Mouse (Mus musculus) urinary bladder, adult 2 months (tissue): ENCODE results near the gene Pbx1. TPM values are rescaled to one million over a fixed set of nuclear protein-coding genes. Genes with fewer than 3 reads are reported as not detected.
"Not testable (repeated sequence)": the region's sequence is repeated elsewhere in the genome, so short reads cannot be mapped to it uniquely, and the experiment has no call there.

Experiments
- DNase-seq: peaks from one replicate; pipeline ENCODE4 v3.0.0; 2022; ENCODE audit warnings: low spot score
- polyA plus RNA-seq: library from polyadenylated mRNA; depleted of rRNA; stranded (reverse); fragments of >200 nt; gene quantifications from 2 replicates; pipeline ENCODE4 v1.2.3, GENCODE M21; 2012; rRNA removed

Pbx1 gene
- polyA plus RNA-seq: 77.8 and 103 TPM in 2 replicates

DNA sequence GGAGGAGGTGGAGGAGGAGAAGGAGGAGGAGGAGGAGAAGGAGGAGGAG is at the start of gene Pbx1:
Gene Pbx1, minus strand, starts transcription at position 39 of the 49 bp plus-strand sequence.
- not testable (repeated sequence) for DNase-seq

DNA sequence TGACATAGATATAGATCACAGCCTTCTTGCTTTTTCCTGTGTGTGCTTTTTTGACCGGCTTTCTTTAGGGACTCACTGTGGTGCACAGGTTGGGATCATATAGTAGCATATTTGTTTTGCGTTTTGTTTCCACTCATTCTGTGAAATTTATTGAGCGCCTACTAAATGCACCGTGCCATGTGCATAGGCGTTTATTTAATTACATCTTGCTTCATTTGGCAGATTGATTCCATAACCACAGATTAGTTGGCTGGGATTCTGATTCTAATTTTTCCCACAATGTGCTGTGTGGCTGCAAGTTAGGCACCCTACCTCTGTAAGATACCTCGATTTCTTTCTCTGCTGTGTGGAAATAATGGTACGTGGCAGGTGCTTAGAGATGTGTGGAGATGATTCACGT is 47.6 kb upstream of the Pbx1 start:
- DNase-seq: no peak

DNA sequence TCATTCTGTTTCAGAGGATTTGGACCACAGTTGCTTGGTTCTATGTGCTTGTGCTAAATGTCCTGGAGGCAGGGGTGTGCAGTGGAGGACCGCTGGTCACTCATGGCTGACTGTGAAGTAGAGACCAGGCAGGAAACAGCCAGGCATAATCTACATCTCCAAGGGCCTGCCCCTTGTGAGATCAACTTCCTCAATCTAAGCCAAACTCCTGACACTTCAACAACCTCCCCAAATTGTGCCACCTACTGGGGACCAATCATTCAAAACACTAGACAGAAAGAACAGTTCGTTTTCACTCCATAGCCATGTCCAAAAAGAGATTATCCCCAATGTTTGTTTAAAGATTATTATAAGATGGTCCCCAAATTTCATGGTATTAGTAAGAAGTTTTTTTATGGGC is 46.8 kb upstream of the Pbx1 start:
- no peak for DNase-seq

DNA sequence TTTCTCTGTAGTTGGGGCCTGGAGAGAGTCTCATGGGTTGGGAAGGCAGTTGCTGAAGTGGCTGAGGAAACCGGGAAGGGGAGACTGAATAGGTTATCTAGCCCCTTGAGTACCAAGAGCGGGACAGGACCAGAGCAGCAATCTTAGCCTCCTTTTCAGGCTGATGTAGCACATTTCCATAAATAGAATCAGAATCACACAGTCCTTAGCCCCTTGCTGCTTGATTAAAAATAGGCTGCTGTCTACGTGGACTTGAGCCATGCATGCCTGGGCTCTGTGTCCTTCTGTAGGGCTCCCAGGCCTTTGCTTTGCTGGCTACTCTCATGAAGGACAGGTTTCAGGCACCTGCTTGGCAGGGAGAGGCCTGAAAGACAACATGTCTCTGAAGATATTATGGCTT is 44.8 kb upstream of the Pbx1 start:
- no peak for DNase-seq

DNA sequence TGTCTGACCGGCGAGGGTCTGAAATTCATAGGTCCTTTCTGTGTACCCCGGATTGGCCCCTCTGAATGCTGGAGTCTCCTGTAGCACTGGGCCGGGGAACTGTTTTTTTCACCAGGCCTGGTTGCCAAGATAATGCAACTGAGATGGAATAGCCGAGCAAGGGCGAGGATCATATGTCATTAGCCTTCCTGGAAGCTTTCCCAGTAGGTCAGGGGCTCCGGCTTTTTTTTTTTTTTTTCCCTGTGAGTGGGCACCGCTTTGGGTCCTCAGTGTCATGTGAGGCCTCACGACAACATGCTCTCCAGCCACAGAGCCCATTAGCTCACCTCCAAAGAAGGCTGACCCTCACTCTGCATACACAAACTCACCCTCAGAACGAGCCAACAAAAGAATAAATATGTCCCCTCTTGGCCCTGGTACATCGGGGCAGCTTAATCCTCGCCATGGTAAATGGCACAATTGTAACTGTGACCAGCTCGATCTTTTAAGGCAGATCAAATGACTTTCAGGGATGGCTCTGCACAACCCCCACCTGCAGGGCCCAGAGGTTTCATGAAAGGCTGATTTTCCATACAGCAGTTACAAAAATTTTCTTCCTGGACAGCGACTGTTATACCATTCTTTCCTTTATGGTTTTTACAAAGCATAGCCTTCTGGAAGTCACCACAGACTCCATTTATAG is 44.3 kb upstream of the Pbx1 start:
- DNase-seq: no peak

DNA sequence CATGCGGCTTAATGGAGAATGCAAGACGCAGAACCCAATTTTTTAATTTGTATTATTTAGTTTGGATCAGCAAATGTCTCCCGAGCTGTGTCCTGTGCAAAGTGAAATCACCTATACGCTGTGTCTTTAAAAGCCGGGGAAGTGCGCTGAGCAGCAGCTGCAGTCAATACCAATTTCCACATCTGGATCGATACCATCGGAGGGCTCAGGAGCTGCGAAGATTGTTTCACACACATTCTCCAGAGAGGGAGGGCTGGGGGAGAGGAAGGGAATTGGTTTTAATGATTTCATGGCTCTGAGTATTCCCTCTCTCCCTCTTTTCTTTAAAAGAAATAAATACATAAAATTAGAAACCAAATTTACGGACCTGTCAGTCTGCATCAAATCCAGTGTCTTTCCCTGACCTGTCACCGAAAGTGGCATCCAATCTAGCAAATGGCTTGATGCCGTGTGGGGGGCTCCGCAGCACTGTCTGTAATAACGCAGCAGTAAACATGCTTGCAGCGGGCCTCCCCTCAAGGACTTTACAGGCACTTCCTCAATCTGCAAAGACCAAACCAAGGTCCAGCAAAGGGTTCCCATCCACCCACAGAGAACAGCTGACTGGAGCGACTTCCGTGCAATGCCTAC is 43.6 kb upstream of the Pbx1 start:
- no peak for DNase-seq

DNA sequence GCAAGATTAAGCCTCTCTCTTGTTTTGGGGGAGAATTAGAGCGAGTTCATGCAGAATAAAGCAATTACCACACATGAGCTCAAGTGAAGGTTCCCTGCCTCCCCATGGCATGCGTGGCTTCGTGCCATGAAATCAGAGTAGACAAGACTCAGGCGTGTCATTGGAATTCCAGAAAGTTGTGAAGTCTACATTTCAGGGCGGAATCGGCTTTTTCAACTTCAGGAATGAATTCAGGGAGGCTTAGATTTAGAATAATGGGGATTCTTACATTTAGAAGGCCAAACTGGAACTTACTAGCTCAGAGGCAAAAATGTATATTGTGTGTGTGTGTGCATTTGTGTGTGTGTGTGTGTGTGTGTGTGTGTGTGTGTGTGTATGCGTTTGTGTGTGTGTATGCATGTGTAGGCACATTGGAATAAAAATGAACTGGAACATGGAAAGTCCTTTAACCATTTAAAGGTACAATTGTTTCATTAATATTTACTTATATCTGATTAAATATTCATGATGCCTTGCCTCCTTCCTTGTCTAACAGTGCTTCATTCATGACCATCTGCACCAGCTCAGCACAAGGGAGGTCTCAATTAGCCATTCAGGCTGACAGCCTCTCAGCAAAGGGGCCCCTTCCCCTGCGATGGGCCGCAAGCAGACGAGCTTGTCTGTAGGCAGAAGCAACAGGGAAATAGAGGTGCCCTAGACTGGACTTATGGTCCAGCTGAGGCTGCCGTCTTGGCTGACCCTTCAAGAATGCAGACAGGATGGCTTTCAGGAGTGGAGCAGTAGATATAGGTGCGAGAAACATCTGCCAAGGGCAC is 41.4 kb upstream of the Pbx1 start:
- no peak for DNase-seq

DNA sequence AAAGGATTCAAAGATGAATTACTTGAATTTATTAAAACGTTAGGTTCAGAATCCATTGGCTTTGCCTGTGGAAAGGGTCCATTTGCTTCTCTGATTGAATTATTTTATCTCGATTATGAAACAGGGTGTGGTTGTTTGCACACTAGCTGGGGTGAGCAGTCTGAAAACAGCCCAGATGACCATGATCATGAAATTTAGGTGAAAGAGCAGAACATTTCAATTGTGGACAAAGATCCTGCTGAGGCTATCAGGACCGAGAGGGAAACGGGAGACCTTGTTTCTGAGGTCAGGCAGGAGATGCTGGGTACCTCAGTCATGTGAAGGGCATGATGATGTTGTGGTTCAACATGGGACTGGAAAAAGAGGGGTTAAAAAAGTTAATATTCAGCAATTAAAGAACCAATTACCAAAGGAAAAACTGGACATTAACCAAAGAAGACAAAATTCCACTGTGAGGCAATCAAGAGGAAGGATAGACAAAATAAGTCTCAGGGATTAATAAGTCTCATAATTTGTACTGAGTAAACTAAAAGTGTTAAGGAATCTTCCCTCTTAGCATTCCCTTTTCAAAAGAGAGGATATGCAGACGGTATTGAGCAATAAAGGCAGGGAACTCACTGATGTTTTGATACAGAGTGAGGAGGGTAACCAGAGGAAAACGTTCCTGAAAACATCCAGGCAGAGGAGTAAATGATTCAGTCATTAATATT is 40.6 kb upstream of the Pbx1 start:
- no peak for DNase-seq

DNA sequence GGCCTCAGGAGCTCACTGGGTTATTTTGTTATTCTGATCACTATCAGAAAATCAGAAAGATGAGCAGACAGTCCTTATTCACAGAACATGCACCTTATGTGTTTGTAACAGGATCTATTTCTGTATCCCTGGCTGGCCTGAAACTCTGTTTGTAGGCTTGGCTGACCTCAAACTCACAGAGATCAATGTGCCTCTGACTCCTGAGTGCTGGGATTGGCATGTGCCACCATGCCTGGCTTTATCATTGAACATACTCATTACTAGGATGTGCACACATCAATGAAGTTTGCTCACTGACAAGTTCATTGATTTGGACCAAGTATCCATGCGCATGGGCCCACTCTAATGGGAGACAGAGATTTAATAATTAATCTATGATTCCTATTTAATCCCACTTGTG is 27.4 kb upstream of the Pbx1 start:
- DNase-seq: no peak

DNA sequence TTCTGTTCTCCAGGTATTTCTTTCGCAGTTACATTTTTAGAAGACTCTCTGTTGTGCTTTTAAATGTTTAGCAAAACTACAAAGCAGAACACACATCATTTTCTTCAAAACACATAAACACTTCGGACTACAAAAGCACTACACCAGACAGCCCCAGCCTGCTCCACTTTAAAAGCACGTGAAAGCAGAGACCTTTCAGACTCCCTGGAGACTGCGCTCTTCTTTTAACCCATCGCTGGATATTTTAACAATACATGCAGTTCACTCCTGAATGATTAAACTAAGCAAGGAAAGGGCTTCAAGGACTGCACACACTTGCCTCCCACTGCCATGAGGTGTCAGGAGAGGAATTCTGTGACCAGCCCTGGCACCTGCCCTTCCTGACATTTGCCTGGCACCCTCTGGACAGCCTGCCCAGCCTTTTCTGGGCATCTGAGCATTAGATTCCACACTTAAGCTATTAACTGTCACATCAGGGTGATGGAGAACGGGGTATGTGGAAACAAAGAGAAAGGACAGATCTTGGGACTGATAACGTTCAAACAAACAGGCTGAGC is 25.2 kb upstream of the Pbx1 start:
- no peak for DNase-seq

DNA sequence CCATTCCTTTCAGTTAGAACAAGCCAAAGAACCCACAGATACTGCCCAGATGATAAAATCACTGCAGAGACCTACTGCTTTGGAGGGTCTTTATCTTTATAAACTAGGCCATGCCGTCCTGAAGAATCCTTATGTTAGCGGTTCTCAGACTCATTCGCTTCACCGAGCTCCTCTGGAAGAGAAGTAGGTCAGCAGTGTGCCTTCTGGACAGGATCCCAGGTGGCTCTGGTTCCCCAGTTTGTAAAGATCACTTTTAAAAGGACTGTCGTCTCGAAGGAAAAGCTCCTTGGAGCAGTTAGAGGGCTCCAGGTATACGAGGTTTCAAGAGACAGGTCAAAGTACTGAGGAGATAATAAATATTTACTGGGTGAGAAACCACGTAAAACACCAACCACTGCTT is 23.1 kb upstream of the Pbx1 start:
- DNase-seq: no peak

DNA sequence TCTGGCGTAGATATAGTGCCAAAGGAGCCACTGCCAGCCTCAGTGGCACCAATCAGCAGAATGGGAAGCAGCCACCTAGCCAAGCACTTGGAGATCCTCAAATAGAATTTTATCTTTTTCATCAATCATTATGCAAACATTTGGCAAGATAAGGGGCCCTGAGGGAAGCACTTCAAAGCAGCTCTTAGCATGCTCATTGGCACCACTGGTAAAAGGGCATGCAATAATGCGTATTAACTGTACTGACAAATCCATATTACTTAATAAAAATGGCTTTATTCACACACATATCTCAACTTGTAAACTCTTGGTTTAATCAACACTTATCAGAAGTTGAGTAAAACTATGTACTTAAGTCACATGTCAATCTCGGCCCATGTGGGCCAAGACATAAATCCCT is 1.6 kb upstream of the Pbx1 start:
- no peak for DNase-seq

DNA sequence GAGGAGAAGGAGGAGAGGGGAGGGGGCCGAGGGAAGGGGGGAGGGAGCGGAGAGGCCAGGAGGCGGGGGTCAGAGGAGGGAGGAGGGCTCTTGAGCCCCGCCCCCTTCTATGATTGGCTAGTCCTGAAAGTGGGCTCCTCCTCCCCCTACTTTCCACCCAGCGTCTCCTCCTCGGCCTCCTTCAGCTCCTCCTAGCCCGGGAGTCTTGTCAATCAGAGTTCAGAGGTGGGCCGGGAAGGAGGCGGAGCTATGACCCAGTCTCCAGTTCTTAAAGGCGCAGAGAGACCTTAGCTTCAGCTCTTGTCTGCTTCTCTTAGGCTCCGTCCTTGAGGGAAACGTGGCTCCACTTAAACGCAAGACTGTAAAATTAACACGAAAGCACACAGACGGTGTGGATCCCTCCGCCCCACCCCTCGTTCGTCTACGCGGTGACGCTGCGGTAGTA is 233 bp upstream of the Pbx1 start:
- DNase-seq: peak; percentile 72

DNA sequence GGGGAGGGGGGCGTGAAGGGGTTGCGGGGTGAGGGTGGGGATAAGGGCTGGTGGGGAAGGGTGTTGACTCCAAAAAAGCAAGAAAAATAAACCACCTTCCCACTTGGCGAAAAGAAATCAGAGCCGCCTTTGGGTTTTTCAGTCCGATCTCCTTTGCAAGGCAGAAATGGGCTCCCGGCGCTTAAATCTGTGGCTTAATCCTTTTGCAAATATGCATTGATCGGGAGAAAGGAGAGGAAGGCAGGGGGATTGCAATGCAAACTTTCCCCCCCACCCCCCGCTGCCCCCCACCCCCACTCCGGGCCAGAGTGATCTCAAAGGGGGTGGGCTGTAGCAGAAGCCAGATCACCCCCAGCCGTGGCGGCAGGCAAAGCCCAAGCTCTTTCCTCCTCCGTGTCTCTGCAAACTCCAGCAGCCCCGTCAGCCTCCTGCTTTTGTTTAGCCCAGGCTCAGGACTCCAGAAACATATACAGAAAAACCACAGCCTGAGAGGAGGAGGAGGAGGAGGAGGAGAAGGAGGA is 299 bp downstream of the Pbx1 start:
- peak; percentile 80 for DNase-seq

DNA sequence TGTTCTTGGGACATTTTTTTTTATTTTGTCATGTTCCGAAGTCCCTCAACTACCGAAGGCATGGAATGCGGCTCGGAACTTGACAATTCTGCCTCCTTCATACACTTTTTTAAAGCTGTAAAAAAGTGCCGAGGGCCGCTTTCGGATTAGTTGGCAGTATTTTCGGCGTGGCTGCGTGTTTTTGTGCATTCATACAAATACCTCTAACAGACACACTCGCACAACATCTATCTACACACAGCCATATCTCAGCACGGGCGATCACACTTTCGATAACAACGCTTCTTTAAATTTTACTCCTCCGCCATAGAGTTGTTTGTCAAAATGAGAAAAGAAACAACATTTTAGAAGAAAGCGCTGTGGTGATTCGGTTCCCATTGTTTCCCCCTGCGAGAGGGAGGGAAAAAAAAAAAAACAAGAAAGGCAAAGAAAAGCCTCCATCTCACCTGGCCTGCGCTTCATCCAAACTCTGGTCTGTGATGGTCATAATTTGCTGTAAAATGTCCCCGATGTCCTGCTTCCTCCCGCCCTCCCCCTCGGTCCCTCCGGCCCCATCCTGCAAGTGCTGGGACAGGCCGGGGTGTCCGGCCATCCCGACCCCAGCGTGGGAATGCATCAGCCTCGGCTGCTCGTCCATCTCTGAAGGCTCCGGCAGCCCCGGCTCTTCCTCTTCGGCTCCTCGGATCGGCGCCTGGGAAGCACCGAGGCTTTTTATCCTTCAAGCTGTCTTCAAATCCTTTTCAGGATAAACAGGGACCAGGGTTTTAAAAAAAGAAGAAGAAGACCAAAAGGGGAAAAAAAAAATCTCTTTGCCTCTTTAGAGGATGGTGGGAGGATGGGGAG is 981 bp downstream of the Pbx1 start:
- no peak for DNase-seq

DNA sequence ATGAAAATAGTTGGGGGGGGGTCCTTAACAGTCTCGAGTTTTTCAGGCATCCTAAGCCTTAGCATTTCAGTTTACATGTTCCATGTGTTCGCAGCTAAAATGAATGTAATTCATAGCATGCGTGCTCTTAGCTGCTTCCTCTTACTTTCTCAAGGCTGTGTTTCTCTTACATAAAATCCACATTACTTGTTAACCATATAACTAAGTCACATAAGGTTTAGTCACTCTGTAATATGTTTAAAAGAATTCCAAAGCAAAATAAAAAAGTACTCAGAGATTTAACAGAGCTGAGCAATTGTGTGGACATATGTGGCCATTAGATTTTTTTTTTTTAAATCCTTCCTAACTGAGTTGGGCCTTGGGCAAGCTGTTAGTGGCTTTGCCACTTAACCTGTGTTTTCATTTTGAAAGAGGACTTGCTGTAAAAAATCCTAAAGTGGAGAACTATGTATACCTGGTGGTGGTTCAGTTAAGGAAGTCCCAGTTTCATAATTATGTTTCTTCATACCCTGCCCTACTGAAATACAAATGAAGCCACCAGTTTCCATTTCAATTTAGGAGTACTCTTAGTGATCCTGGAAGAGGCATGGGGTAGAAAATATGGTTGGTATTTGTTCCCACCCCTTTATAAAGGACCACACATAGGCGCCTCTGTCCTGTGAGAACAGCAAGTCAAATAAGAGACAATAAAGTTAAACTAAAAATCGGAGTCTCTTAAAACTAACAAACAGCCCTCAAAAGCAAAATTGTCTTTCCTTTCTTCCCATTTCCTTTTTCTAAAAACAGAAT is 2.0 kb downstream of the Pbx1 start:
- no peak for DNase-seq

DNA sequence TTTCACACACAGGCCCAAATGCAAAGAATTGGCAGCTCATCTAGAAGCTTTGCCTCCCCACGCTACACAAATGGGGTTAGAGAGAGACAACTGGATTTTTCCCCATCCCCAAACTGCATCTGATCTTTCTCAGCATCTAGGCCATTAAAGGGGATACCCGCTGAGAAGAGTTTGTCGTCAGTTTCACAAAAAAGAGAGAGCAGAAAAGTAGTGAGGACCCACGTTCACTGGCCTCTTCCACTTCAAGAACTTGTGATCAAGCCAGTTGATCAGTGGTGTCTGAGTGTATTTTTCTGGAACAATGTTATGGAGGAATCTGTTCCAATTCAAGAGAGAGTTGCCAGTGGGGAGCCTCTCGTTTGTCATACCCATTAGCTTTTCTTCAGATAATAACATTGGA is 2.7 kb downstream of the Pbx1 start:
- DNase-seq: no peak

DNA sequence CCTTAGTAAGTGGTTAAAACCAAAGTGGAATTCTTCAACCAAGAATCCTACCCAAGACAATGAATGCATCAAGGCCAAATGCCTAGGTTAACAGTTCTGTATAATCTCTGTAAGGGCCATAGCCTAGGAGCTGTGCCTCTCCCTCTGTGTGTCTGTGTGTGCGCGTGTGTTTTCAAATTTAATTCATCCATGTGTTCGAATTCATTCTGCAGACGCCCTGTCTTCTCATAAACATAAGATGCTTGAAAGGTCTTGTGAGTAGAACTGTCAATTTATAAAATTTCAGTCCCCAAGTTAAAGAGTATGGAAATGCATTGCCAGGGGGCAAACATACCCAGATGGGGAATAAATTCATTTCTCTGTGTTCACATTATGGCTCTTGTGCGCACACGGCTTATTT is 3.8 kb downstream of the Pbx1 start:
- DNase-seq: no peak

DNA sequence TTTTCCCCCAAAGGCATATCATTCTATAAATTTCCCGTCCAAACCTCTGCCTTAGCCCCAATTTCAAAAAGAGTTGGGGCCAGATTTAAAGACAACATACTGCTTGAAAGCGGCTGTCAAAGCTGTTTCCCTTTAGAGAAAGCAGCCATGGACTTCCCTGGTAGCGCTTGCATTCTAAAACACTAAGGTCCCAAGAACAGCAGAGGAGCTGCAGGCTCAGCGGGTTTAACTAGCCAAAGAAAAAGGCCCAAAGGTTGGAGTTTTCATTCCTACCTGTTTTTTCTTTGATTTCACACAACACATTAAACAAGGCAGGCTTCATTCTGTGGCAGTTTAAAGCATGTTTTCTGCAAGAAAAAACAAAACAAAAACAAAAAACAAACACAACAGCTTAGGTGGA is 4.5 kb downstream of the Pbx1 start:
- DNase-seq: no peak

DNA sequence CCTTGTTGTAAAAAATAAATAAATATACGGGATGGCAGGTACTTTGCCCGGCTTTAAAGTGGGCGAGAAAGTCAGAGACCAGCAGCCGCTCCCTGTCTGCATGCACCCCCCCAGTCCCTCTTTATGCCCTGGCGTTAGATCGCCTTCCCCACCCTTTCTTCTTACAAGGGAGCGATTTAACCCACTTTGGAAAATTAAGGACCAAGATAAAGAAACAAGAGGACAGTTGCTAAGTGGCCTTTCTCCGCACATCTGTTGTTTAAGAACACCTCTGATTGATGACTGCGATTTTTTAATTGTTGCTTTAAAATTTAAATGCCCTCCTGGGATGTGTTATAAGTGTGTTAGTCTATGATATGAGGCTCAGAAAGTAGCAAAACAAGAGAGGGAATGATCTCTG is 5.2 kb downstream of the Pbx1 start:
- DNase-seq: no peak

DNA sequence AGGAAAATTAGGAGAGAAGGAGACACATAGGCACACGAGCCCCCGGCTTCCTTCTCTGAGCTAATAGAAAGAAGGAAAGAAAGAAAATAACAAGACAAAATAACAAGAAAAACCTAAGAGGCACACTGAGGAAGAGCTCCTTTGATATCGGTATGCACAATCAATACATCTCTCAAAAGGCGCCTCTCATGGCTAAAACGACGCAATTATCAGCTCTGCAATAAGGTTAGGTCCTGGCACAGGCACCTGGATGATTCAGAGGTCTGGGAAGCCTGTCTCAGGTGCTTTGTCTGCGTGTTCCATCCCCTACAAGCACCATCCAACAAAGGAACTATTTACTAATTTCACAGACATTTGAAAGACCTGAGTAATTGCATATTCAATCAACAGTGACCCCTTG is 5.8 kb downstream of the Pbx1 start:
- DNase-seq: no peak
